Comparison of ENCODE assay signal across 15 mouse cellular contexts in the genomic region with DNA sequence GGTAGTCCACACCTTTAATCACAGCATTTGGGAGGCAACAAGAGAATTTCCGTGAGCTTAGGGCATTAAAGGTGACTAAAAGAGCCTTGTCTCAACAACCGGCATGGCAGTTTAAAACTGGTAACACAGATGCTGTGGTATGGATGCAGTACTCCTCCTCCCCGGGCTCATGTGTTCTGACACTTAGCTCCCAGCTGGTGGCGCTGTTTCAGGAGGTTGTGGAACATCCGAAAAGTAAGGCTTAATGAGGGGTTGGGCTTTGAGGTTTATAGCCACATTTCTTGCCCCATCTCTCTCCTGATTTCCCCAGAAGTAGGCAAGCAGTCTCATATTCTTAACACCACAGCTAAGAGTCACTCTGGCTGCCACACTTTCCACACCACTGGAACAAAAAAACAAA. TPM values are rescaled to one million over a fixed set of nuclear protein-coding genes. Genes with fewer than 3 reads are reported as not detected.
A peak's percentile ranks its signal among the peaks of the same experiment; 100 is the strongest.
DNase-seq lines count a peak whose midpoint lies in the region; ATAC-seq and TF ChIP-seq lines count a peak whose summit lies in the region.
"Had no signal": no experiment of that assay in that cellular context is flagged by ENCODE, and none has a peak within 500 bp of the region (broad histone marks: within the 10 kb centered on the region; RNA-seq: fewer than 3 reads in every experiment).

No protein-coding gene starts in this region.

- H3K27me3 ChIP-seq in lung, postnatal 0 days (replicated peaks; ENCODE audit: insufficient read depth, low read length): no peaks in the 10 kb centered on the region
- no peaks in the 10 kb centered on the region for H3K27me3 ChIP-seq in Patski
- no peaks in the 10 kb centered on the region for H3K27me3 ChIP-seq in forebrain, embryonic 12.5 days
- H3K27me3 ChIP-seq: liver, embryonic 15.5 days; midbrain, embryonic 12.5 days had no signal

- no peak overlapping the region for H3K27ac ChIP-seq in lung, postnatal 0 days (ENCODE audit: low read length)
- no peak overlapping the region for H3K27ac ChIP-seq in forebrain, embryonic 12.5 days
- H3K27ac ChIP-seq: liver, embryonic 15.5 days; midbrain, embryonic 12.5 days had no signal

- in situ Hi-C loops in Patski (cut with MboI; ENCODE audit: low pct_unique_long_range_greater_than_20kb): no loop called here

- no peak overlapping the region for H3K4me3 ChIP-seq in lung, postnatal 0 days (ENCODE audit: low read depth, low read length)
- no peak overlapping the region for H3K4me3 ChIP-seq in forebrain, embryonic 12.5 days (replicated peaks)
- H3K4me3 ChIP-seq: liver, embryonic 15.5 days; midbrain, embryonic 12.5 days had no signal

- ATAC-seq in lung, postnatal 0 days: no peak
- ATAC-seq in Patski: no peak
- ATAC-seq in neutrophil, adult 5-6 weeks (ENCODE audit: extremely low read depth, insufficient number of reproducible peaks, low FRiP score, poor library complexity, severe bottlenecking): peak; percentile 39; the same call in 1 of the 2 replicates
- ATAC-seq in forebrain, embryonic 12.5 days (ENCODE audit: low FRiP score): no peak
- ATAC-seq: activated CD4-positive, CD25-positive, alpha-beta regulatory T cell, adult 4 months; forebrain, postnatal 0 days; intestine, embryonic 16.5 days had no signal

- POLR2A ChIA-PET in Patski (lab: Charles Lee): no interaction called here

- CTCF ChIA-PET in Patski (lab: Charles Lee): no interaction called here

- no peak for TF ChIP-seq EP300 in lung, postnatal 0 days (IDR thresholded peaks at IDR 0.05)

- no peak overlapping the region for H3K4me2 ChIP-seq in lung, postnatal 0 days (replicated peaks; ENCODE audit: low read depth, low read length)
- no peak overlapping the region for H3K4me2 ChIP-seq in forebrain, embryonic 12.5 days
- H3K4me2 ChIP-seq: liver, embryonic 15.5 days; midbrain, embryonic 12.5 days had no signal

- peak; percentile 79 for DNase-seq in heart, adult 11 months
- DNase-seq in heart, postnatal 25 days (ENCODE audit: low spot score): no peak
- DNase-seq in lung, postnatal 0 days (ENCODE audit: low spot score): no peak
- DNase-seq in lung, postnatal 4 days: no peak
- DNase-seq in Patski (ENCODE audit: low read depth, low spot score): no peak
- DNase-seq in embryo, embryonic 10 days (ENCODE audit: low spot score): no peak
- DNase-seq: cerebellum, postnatal 36 days; forebrain, postnatal 0 days; heart, postnatal 10 days had no signal

- no peaks in the 10 kb centered on the region for H3K36me3 ChIP-seq in lung, postnatal 0 days (ENCODE audit: insufficient read depth, low read length)
- peaks cover 6% of the 10 kb centered on the region; the same call in 1 of the 2 replicates for H3K36me3 ChIP-seq in forebrain, embryonic 12.5 days (replicated peaks)
- H3K36me3 ChIP-seq: liver, embryonic 15.5 days had no signal

- H3K9ac ChIP-seq in lung, postnatal 0 days (replicated peaks; ENCODE audit: low read depth): no peak overlapping the region
- H3K9ac ChIP-seq in forebrain, embryonic 12.5 days: no peak overlapping the region
- H3K9ac ChIP-seq: forebrain, postnatal 0 days; liver, embryonic 15.5 days; midbrain, embryonic 12.5 days had no signal

- TF ChIP-seq CTCF in lung, postnatal 0 days (IDR thresholded peaks at IDR 0.05): peak; percentile 42; the same call in 1 of the 2 replicates
- peak; percentile 46 for TF ChIP-seq CTCF in Patski (IDR thresholded peaks at IDR 0.05)

- H3K9me3 ChIP-seq in lung, postnatal 0 days (ENCODE audit: low read length): no peaks in the 10 kb centered on the region
- peaks cover 15% of the 10 kb centered on the region for H3K9me3 ChIP-seq in forebrain, embryonic 12.5 days
- H3K9me3 ChIP-seq: liver, embryonic 15.5 days had no signal

- intact Hi-C loops in heart, postnatal 25 days (cut with DNase I): loop anchor here (5.0 kb wide), 1 partner anchor 49 kb away; no protein-coding TSS in a partner anchor

- WGBS in lung, postnatal 0 days: 98% methylated on average over 5 of the region's 5 CpGs
- 91% methylated on average over 5 of the region's 5 CpGs for WGBS in forebrain, embryonic 12.5 days

- peaks cover 3% of the 10 kb centered on the region; the same call in 1 of the 2 replicates for H3K4me1 ChIP-seq in lung, postnatal 0 days (ENCODE audit: insufficient read depth, low read depth, low read length)
- peaks cover 5% of the 10 kb centered on the region; the same call in 1 of the 2 replicates for H3K4me1 ChIP-seq in forebrain, embryonic 12.5 days
- H3K4me1 ChIP-seq: midbrain, embryonic 12.5 days had no signal

RNA-seq across cellular contexts. Expression of a gene that starts 16.8 kb away (rescaled TPM):
- total RNA-seq in heart, postnatal 25 days (2021): 100 to 1,000 TPM; 130 to 147 TPM
- 59.4 and 73.6 TPM in 2 replicates for polyA plus RNA-seq in lung, postnatal 0 days (2015; fragmentation: Nextera tagmentation; extraction: Ambion mirVana)
- polyA plus RNA-seq in Patski (2021): 48.0 TPM
- total RNA-seq in neutrophil, adult 5-6 weeks (2017): 110 and 119 TPM in 2 replicates
- 30.6 and 32.1 TPM in 2 replicates for polyA plus RNA-seq in forebrain, embryonic 12.5 days (2016; fragmentation: Nextera tagmentation; extraction: Ambion mirVana)
